Mouse (Mus musculus) CH12F3 (cell line): ENCODE data around the gene Prss56.

Source experiments
- in situ Hi-C: fragments of 300-500 bp; cut with MboI; formaldehyde crosslinking; loops from 2 replicates; pipeline ENCODE4 v1.14.3; 2020; ENCODE audit warnings: low sequenced_read_pairs

The Prss56 gene

DNA sequence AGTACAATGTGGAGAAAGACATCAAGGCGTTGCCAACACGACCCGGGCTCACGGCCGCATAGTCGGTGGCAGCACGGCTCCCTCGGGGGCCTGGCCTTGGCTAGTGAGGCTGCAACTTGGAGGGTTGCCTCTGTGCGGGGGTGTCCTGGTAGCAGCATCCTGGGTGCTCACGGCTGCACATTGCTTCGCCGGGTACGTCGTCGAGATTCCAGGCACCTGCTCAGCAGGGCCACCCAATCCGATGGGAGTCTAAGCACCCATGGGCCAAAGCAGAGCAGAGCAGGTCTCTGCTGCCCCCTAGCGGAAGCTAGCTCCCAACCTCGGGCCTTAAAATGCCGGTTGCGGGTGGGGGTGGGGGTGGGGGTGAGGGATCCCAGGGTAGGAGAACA lies 1.6 kb downstream of the Prss56 start:
- in situ Hi-C loops = no loop called here

DNA sequence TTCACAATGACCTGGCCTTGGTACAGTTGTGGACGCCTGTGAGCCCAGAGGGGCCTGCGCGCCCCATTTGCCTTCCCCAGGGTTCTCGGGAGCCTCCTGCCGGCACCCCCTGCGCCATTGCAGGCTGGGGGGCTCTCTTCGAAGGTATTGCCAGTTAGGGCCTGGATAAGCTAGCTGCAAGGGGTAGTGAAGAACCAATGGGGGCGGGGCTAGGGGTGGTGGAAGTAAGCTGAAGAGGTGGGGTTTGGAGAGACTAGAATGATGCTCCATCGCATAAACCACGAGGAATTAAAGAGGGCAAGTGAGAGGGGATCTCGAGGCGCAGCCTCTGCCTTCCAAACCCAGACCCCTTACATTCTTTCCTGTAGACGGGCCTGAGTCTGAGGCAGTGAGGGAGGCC lies 2.4 kb downstream of the Prss56 start:
- in situ Hi-C loops = no loop called here

DNA sequence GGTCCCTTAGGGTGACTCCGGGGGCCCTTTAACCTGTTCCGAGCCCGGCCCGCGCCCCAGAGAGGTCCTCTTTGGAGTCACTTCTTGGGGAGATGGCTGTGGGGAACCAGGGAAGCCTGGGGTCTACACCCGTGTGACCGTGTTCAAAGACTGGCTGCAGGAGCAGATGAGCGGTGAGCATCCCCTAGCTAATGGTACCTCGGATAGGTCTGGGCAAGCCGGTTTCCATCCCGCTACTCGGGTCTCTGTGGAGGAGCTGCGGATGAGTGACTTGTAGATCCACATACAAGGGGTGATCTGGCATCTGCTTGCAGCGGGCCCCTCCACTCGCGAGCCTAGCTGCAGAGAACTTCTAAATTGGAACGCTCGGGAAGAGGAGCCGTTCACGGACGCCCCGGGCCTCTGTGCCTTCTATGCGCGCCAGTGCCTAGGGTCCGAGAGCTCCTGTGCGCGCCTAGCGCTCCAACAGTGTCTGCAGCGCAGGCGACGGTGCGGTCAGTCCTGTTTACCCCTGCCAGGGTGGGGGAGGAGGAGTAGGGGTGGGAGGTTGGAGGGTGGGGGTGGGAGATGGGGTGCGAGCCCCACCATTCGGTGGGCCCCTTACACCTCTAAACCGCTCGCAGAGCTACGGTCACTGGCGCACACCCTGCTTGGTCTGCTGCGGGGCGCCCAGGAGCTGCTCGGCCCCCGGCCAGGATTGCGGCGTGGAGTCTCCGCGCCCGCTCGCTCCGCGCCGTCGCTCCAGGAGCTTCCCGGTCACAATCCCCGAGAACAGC lies 3.3 kb downstream of the Prss56 start:
- in situ Hi-C loops = no loop called here

DNA sequence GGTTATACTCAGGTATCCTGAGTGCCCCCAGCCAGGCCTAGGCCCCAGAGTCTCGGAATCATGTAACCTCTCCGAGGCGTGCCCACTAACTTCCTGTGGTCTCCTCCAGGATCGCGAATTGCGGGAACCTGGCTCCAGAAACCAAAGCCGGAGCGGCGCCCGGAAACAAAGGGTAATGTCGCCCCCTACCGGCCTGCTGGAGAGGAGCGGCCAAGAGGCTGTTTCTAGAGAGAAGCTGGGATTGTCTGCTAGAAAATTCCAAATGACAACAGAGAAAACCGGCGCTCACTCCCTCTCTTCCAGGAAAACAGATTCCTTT lies 3.9 kb downstream of the Prss56 start:
- in situ Hi-C loops = no loop called here

GRCm38 (mm10) chr1:87190429-87190828 lies 7.3 kb downstream of the Prss56 start, which contains the start of gene Chrnd:
TSS of gene Chrnd (plus strand) at chr1:87190607.
- in situ Hi-C loops = no loop called here

DNA sequence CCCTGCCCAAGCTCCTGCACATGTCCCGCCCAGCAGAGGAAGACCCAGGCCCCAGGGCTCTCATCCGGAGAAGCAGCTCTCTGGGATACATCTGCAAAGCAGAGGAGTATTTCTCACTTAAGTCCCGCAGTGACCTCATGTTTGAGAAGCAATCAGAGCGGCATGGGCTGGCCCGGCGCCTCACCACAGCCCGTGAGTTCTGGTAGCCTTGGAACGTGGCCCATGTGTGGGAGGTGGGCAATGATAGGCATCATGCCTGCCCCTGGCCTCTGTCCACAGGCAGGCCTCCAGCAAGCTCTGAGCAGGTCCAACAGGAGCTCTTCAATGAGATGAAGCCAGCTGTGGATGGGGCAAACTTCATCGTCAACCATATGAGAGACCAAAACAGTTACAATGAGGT lies 14.2 kb downstream of the Prss56 start:
- in situ Hi-C loops = no loop called here

DNA sequence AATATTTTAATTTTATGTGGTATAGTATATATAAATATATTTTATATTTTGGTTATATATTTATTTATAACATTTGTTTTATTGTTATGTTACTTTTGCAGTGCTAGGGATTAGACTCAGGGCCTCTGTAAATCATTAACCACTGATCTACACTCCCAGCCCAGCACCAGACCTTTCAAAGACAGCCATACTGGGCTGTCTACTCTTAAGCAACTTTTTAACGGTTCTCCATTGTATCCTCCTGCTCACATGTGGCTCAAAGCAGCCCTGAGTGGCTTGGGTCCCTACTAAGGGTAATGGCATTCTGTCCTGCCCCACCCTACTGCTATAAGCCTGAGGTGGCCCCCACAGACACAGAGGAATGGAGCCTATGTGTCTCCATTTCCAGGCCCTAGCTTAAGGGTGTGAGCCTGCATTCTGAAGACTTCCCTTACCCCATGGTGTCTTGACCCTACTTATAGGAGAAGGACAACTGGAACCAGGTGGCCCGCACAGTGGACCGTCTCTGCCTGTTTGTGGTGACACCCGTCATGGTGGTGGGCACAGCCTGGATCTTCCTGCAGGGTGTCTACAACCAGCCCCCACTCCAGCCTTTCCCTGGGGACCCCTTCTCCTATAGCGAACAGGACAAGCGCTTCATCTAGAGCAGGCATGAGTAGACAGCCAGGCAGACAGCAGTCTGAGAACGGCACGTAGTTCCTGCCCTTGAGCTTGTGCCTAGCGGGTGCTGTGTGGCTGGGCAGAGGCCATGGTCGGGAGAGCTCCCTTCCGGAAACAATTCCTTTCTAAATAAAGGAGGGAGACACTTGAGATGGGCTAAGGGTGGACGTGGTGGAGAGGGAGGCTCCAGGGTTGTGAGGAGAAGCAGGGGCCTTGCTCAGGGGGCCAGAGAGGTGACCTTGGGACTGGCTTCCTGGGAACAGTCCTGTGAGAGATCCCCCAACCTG lies 15.3 kb downstream of the Prss56 start:
- in situ Hi-C loops = no loop called here

- in situ Hi-C loops = no loop called here
Observed at GRCm38 (mm10) chr1:87200811-87201210, 17.7 kb downstream of the Prss56 start.

GRCm38 (mm10) chr1:87201848-87202247 lies 18.7 kb downstream of the Prss56 start:
- in situ Hi-C loops = no loop called here

GRCm38 (mm10) chr1:87203779-87204178 lies 20.7 kb downstream of the Prss56 start:
- in situ Hi-C loops = no loop called here

GRCm38 (mm10) chr1:87204465-87204864 lies 21.4 kb downstream of the Prss56 start, which contains the start of gene Chrng:
TSS of gene Chrng (plus strand) at chr1:87204657.
- in situ Hi-C loops = no loop called here

GRCm38 (mm10) chr1:87205038-87205437 lies 21.9 kb downstream of the Prss56 start:
- in situ Hi-C loops = no loop called here

DNA sequence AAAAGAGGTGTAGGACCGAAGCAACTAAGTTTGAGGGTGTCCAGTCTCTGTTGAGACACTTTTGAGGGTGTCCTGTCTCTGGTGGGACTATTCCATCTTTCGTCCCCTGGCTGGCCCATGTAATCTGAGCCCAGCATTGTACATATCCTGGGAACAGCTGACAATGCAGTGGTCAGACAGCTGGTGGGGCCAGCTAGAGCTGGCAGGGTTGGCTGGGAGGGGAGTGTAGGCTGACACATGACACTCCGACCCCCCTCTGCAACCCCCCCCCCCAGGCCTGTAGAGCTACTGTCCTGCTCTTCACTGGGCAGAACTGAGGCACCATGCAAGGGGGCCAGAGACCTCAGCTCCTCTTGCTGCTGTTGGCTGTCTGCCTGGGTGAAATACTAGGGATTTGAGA lies 22.4 kb downstream of the Prss56 start:
- in situ Hi-C loops = no loop called here

DNA sequence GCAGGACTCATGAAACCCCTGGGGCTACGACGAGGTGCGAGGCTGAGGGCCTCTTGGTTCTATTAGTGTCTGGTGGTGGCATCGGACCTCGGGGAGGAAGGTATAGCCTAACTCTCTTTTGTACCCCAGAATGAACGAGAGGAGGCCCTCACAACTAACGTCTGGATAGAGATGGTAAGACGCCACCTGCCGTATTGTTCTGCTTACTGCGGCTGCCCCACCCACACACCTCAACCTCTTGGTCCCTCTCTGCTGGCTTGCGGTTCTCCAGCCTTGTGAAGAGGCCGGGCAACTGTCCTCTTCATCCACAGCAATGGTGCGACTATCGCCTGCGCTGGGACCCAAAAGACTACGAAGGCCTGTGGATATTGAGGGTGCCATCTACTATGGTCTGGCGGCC lies 23.2 kb downstream of the Prss56 start:
- in situ Hi-C loops = no loop called here

- in situ Hi-C loops = no loop called here
Observed at GRCm38 (mm10) chr1:87211431-87211830, 28.3 kb downstream of the Prss56 start.

- in situ Hi-C loops = no loop called here
Observed at GRCm38 (mm10) chr1:87213735-87214704, 30.9 kb downstream of the Prss56 start, which contains the start of gene Eif4e2. TSS of gene Eif4e2 (plus strand) at chr1:87213914.

DNA sequence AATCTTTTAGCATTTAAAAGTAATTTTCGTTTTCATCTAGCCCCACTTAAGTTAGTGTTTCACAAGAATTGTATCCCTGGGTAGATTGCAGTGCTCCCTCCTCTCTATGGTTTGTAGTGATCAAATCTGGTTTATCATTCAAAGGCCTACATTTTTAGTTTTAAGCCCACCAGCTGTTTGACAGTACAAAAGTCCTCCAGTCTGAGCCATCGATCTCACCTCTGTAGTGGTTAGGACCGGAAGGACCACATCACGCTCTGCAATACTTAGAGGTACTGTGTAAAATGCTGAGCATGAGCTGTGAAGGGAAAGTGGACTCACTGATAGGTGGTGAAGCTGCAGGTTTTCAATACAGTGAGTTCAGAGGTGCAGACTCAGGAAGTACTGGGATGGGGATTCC lies 31.6 kb downstream of the Prss56 start:
- in situ Hi-C loops = no loop called here

DNA sequence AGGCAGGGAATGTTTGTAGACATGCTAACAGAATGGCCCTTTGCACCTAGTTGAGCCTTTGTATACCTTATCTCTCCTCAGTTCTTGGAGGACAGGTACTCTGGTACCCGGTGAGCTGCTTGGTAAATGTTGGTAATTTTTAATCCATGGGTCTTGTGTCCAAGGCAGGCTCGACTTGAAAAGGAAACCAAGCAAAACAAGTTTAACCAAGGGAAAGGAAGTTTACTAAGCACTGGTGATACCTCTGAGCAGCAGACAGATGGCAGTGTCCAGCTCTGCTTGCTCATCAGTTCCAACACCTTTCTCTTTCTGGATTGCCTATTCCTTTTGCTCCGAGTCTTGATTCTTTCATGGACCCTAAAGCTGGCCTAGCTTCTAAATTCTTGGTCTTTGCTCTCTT lies 34.8 kb downstream of the Prss56 start:
- in situ Hi-C loops = no loop called here

- in situ Hi-C loops = no loop called here
Observed at GRCm38 (mm10) chr1:87225739-87226138, 42.6 kb downstream of the Prss56 start.

GRCm38 (mm10) chr1:87226409-87227159 lies 43.5 kb downstream of the Prss56 start:
- in situ Hi-C loops = no loop called here
